Mouse (Mus musculus) heart, postnatal 0 days (tissue): ENCODE data around the gene Ms4a7.

Source experiments
- CTCF ChIP-seq: IDR thresholded peaks from 2 replicates; pipeline ENCODE4 v1.5.1; 2016; ENCODE audit warnings: antibody characterized with exemption, control low read depth, low read depth
- EP300 ChIP-seq: IDR thresholded peaks from 2 replicates; pipeline ENCODE4 v1.6.1; 2016; ENCODE audit warnings: antibody characterized with exemption, low read depth

GRCm38 (mm10) chr19:11283773-11284172 is 52.2 kb downstream of the Ms4a7 start, which contains the start of gene Ms4a5:
- TF ChIP-seq CTCF (no peak), EP300 (no peak)
